8 mouse cellular contexts compared by ENCODE assay signal in genomic region chr4:82704841-82705794, GRCm38 (mm10). TPM values are rescaled to one million over a fixed set of nuclear protein-coding genes. Genes with fewer than 3 reads are reported as not detected.
DNase-seq lines count a peak whose midpoint lies in the region; ATAC-seq lines count a peak whose summit lies in the region.

Nfib (minus strand) TSS chr4:82705750.

- H3K27ac ChIP-seq in kidney, embryonic 15.5 days: no peak within 1 kb of the TSS
- peak within 1 kb of the TSS; percentile 66 for H3K27ac ChIP-seq in hindbrain, embryonic 15.5 days (replicated peaks)
- H3K27ac ChIP-seq in midbrain, embryonic 15.5 days: peak within 1 kb of the TSS; percentile 46

- no peak within 1 kb of the TSS for H3K9ac ChIP-seq in kidney, embryonic 15.5 days
- 0 out of 2 replicates have a peak within 1 kb of the TSS, but pooled peaks have one; percentile 7 for H3K9ac ChIP-seq in hindbrain, embryonic 15.5 days
- H3K9ac ChIP-seq in midbrain, embryonic 15.5 days: no peak within 1 kb of the TSS

- H3K4me1 ChIP-seq in kidney, embryonic 15.5 days: 0 out of 2 replicates have a peak, but pooled peaks cover 4% of the 10 kb centered on the region
- peaks cover 26% of the 10 kb centered on the region for H3K4me1 ChIP-seq in hindbrain, embryonic 15.5 days (replicated peaks)
- peaks cover 21% of the 10 kb centered on the region for H3K4me1 ChIP-seq in midbrain, embryonic 15.5 days

- H3K4me3 ChIP-seq in kidney, embryonic 15.5 days (replicated peaks): no peak within 1 kb of the TSS
- H3K4me3 ChIP-seq in hindbrain, embryonic 15.5 days: peak within 1 kb of the TSS; percentile 14
- peak within 1 kb of the TSS; percentile 8 for H3K4me3 ChIP-seq in midbrain, embryonic 15.5 days

- H3K27me3 ChIP-seq in kidney, embryonic 15.5 days: no peaks in the 10 kb centered on the region
- peaks cover 2% of the 10 kb centered on the region; the same call in 1 of the 2 replicates for H3K27me3 ChIP-seq in hindbrain, embryonic 15.5 days
- H3K27me3 ChIP-seq in midbrain, embryonic 15.5 days (replicated peaks): no peaks in the 10 kb centered on the region

- H3K36me3 ChIP-seq in kidney, embryonic 15.5 days: no peaks in the 10 kb centered on the region
- H3K36me3 ChIP-seq in hindbrain, embryonic 15.5 days: no peaks in the 10 kb centered on the region
- H3K36me3 ChIP-seq in midbrain, embryonic 15.5 days (replicated peaks): no peaks in the 10 kb centered on the region

- no peak for ATAC-seq in kidney, embryonic 15.5 days (replicated peaks; ENCODE audit: low FRiP score)
- peak; percentile 84 for ATAC-seq in hindbrain, embryonic 15.5 days (ENCODE audit: low FRiP score, low read depth)
- ATAC-seq in midbrain, embryonic 15.5 days (replicated peaks): peak; percentile 81
- no peak for ATAC-seq in monocyte, adult 5-6 weeks (replicated peaks; ENCODE audit: insufficient number of reproducible peaks, low FRiP score, low TSS enrichment, poor library complexity, severe bottlenecking)

- intact Hi-C loops in gastrocnemius, postnatal 14 days (cut with DNase I; ENCODE audit: low total_unique reads): no loop called here

- no peaks in the 10 kb centered on the region for H3K9me3 ChIP-seq in kidney, embryonic 15.5 days (replicated peaks)
- no peaks in the 10 kb centered on the region for H3K9me3 ChIP-seq in hindbrain, embryonic 15.5 days
- no peaks in the 10 kb centered on the region for H3K9me3 ChIP-seq in midbrain, embryonic 15.5 days

- H3K4me2 ChIP-seq in kidney, embryonic 15.5 days: no peak within 1 kb of the TSS
- peak within 1 kb of the TSS; percentile 38 for H3K4me2 ChIP-seq in hindbrain, embryonic 15.5 days
- H3K4me2 ChIP-seq in midbrain, embryonic 15.5 days: peak within 1 kb of the TSS; percentile 28

- 74% methylated on average over 23 of the region's 23 CpGs for WGBS in kidney, embryonic 15.5 days
- WGBS in hindbrain, embryonic 15.5 days: 17% methylated on average over 23 of the region's 23 CpGs
- WGBS in midbrain, embryonic 15.5 days: 20% methylated on average over 23 of the region's 23 CpGs

- no peak for DNase-seq in kidney, adult 18-20 months
- DNase-seq in adrenal gland, postnatal 25 days: no peak
- no peak for DNase-seq in gastrocnemius, postnatal 14 days
- DNase-seq in MN1 (ENCODE audit: low spot score): no peak

RNA-seq across cellular contexts. Expression of gene Nfib, which starts in this region (rescaled TPM):
- polyA plus RNA-seq in kidney, embryonic 15.5 days (2015; fragmentation: Nextera tagmentation; extraction: Ambion mirVana): 29.0 and 33.8 TPM in 2 replicates
- 121 and 134 TPM in 2 replicates for total RNA-seq in adrenal gland, postnatal 25 days (2021)
- 100 to 1,000 TPM in 1 of 2 experiments, 10 to 100 TPM in 1; 92.9 to 104 TPM for total RNA-seq in gastrocnemius, postnatal 14 days (2021)
- polyA plus RNA-seq in hindbrain, embryonic 15.5 days (2015; fragmentation: Nextera tagmentation; extraction: Ambion mirVana): 70.0 and 72.5 TPM in 2 replicates
- 52.4 and 52.8 TPM in 2 replicates for polyA plus RNA-seq in midbrain, embryonic 15.5 days (2015; fragmentation: Nextera tagmentation; extraction: Ambion mirVana)
- 0.29 TPM in 1 of 3 replicates, not detected in the others for total RNA-seq in monocyte, adult 5-6 weeks (2017)

Comparison
In these comparisons a context has a peak if more than half of its experiments do, and no peak if none do; other contexts are left out.
1. RNA of gene Nfib (total RNA-seq): 121 to 134 TPM in adrenal gland, postnatal 25 days and 92.9 to 104 TPM in gastrocnemius, postnatal 14 days; 0.29 TPM in monocyte, adult 5-6 weeks; every median in the first group is over 10 times any median in the second.
2. ATAC-seq: peak in hindbrain, embryonic 15.5 days (single experiment) and midbrain, embryonic 15.5 days (single experiment); none in kidney, embryonic 15.5 days (single experiment) and monocyte, adult 5-6 weeks (single experiment).